Mouse (Mus musculus): ENCODE measurements around the gene Pfkfb4. TPM values are rescaled to one million over a fixed set of nuclear protein-coding genes. Genes with fewer than 3 reads are reported as not detected.
A peak's percentile ranks its signal among the peaks of the same experiment; 100 is the strongest.

The Pfkfb4 gene
- polyA plus RNA-seq, 1 experiment from 2014 or later, result 12.2 TPM

GRCm38 (mm10) chr9:109000726-109001125, 9.1 kb downstream of the Pfkfb4 start:
- Histone ChIP-seq H3K27me3 (replicated peaks; ENCODE audit: low read depth, poor library complexity, severe bottlenecking) (no peaks in the 10 kb centered on the region), H3K36me3 (replicated peaks) (no peaks in the 10 kb centered on the region), H3K9me3 (no peaks in the 10 kb centered on the region), H3K4me3 (no peak overlapping the region), H3K27ac (replicated peaks) (no peak overlapping the region), H3K4me1 (peaks cover 9% of the 10 kb centered on the region)
- 9% methylated on average over 3 of the region's 3 CpGs for WGBS
- peak; percentile 78 for DNase-seq (ENCODE audit: low spot score)

DNA sequence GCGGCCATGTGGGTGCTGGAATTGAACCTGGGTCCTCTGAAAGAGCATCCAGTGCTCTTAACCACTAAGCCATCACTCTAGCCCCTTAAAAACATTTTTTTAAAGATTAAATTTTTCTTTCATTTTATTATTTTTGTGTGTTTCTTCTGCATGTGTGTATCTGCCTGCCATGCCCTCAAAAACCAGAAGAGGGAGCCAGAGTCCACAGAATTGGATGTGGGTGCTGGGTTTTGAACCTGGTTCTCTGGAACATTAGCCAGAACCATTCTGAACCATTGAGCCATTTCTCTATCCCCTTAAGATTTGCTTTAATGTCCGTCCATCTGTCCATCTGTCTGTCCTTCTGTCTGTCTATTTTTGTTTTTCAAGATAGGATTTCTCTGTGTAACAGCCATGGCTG, 11.6 kb downstream of the Pfkfb4 start:
- WGBS, result 38% methylated on average over 2 of the region's 2 CpGs
- no peaks in the 10 kb centered on the region for H3K27me3 ChIP-seq (replicated peaks; ENCODE audit: low read depth, poor library complexity, severe bottlenecking)
- DNase-seq (ENCODE audit: low spot score), result peak; percentile 67
- no peak overlapping the region for H3K4me3 ChIP-seq
- H3K36me3 ChIP-seq (replicated peaks), result no peaks in the 10 kb centered on the region
- H3K4me1 ChIP-seq, result peaks cover 10% of the 10 kb centered on the region
- H3K9me3 ChIP-seq, result no peaks in the 10 kb centered on the region
- no peak overlapping the region for H3K27ac ChIP-seq (replicated peaks)

DNA sequence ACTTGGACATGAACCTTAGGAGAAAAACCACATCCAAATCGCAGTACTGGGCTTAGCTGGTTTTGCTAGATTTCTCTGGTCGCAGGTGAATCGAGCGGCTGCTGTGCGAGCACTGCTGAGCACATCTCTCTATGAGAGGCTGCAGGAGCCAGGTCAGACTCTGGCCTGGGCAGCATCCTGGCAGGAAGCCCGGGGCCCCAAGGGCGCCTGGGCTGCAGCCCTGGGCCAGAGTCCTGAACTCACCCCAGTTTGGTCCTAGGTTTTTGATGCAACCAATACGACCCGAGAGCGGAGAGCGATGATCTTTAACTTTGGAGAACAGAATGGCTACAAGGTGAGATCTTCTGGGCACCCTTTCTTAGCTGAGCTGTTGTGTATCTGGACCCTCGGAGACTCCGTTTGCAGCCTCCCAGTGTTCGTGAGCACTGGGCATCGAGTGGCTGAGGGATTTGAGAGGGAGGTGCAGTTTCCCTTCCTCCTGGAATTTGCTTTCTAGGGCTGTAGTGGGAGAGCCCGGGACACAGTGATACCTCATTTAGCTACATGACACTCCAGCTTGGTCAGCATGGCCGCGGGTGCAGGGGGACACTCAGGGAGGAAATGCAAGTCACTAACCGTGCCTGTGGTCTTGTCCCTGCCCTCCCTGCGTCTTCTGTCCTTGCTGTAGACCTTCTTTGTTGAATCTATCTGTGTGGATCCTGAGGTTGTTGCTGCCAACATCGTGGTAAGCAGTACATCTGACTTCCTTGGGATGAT, 15.6 kb downstream of the Pfkfb4 start:
- DNase-seq (ENCODE audit: low spot score), result no peak
- H3K27ac ChIP-seq (replicated peaks), result 0 out of 2 replicates have a peak overlapping the region, but pooled peaks have one; percentile 10
- H3K27me3 ChIP-seq (replicated peaks; ENCODE audit: low read depth, poor library complexity, severe bottlenecking), result no peaks in the 10 kb centered on the region
- 81% methylated on average over 21 of the region's 21 CpGs for WGBS
- no peaks in the 10 kb centered on the region for H3K9me3 ChIP-seq
- H3K4me3 ChIP-seq, result no peak overlapping the region
- peaks cover 22% of the 10 kb centered on the region for H3K4me1 ChIP-seq
- H3K36me3 ChIP-seq (replicated peaks), result no peaks in the 10 kb centered on the region

DNA sequence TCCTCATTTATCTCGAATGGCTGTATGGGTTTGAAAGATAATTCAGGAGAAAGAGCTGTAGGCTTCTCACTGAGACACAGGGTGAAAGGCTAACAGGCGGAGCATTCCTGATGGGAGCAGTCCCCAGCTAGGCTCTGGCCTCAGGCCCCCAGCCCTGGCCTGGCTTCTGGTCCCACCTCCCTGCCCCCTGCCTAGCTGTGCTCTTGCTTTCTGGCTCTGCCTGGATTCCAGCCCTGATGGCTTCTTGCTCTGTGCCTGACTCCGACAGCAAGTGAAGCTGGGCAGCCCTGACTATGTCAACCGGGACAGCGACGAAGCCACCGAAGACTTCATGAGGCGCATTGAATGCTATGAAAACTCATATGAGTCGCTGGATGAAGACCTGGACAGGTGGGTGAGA, 16.5 kb downstream of the Pfkfb4 start:
- Histone ChIP-seq H3K36me3 (replicated peaks) (no peaks in the 10 kb centered on the region), H3K4me1 (peaks cover 22% of the 10 kb centered on the region), H3K27me3 (replicated peaks; ENCODE audit: low read depth, poor library complexity, severe bottlenecking) (no peaks in the 10 kb centered on the region), H3K27ac (replicated peaks) (no peak overlapping the region; the same call in 1 of the 2 replicates), H3K9me3 (no peaks in the 10 kb centered on the region), H3K4me3 (no peak overlapping the region)
- no peak for DNase-seq (ENCODE audit: low spot score)
- WGBS, result 78% methylated on average over 9 of the region's 9 CpGs

DNA sequence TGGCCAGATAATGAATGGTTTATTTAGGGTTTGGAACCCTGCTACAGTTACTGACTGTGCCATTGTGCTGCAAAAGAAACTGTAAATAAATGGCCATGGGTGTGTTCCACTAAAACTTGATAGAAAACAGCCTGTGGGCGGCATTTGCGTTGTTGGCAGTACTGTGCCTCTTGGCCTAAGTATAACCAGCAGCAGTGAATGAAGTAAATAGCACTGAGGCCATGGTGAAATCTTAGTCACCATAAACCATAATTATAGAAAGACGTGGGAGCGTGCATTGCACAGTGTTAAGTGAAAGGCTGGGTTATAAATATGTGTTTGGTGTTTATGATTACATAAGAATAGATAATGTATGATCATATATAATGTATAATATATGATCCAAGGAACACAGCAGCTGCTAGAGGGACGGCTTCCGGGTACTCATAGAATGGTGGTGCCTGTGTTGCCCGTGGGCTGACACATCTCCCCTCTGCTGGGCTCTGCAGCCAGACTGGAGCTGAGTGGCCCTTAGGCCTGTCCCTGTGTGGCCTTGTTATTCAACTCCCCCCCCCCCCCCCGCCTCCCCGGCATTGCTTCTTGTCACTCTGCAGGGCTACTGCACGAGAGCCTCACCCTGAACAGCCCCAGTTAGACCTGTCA, 17.5 kb downstream of the Pfkfb4 start:
- H3K9me3 ChIP-seq, result no peaks in the 10 kb centered on the region
- no peaks in the 10 kb centered on the region for H3K27me3 ChIP-seq (replicated peaks; ENCODE audit: low read depth, poor library complexity, severe bottlenecking)
- H3K27ac ChIP-seq (replicated peaks), result no peak overlapping the region
- H3K4me3 ChIP-seq, result no peak overlapping the region
- 71% methylated on average over 10 of the region's 10 CpGs for WGBS
- DNase-seq (ENCODE audit: low spot score), result no peak
- peaks cover 22% of the 10 kb centered on the region for H3K4me1 ChIP-seq
- H3K36me3 ChIP-seq (replicated peaks), result no peaks in the 10 kb centered on the region

DNA sequence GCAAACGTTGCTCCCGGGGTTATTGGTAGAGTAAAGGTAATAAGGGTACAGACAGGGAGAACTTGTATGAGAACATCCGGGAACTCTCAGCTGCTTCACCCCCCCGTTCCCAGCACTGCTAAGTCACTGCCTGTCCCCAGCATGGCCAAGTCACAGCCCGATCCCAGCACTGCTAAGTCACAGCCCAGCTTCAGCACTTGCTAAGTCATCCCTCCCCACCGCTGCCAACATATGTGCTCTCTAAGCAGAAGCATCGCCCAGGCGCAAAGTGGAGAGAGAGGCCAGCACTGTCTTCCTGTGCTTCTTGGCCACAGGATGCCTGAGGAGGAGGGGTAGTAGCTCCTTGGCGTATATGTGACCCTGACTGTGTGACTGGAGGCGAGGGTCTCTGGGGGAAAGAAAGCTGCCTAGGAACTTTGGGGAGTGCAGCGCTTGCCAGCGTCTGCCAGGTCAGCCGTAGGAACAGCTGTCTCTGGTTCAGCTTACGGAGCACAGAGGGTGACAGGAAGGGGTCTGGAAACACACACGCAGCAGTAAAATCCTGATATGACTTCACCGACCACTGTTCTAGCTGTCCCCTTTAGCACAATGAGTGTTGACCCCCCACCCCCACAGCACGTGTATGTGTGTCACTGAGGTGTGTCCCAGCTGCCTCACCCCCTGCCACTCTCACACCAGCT, 18.2 kb downstream of the Pfkfb4 start:
- Histone ChIP-seq H3K36me3 (replicated peaks) (no peaks in the 10 kb centered on the region), H3K9me3 (no peaks in the 10 kb centered on the region), H3K4me3 (no peak overlapping the region), H3K27ac (replicated peaks) (no peak overlapping the region), H3K4me1 (peaks cover 22% of the 10 kb centered on the region), H3K27me3 (replicated peaks; ENCODE audit: low read depth, poor library complexity, severe bottlenecking) (no peaks in the 10 kb centered on the region)
- peak; percentile 21 for DNase-seq (ENCODE audit: low spot score)
- 52% methylated on average over 17 of the region's 17 CpGs for WGBS

DNA sequence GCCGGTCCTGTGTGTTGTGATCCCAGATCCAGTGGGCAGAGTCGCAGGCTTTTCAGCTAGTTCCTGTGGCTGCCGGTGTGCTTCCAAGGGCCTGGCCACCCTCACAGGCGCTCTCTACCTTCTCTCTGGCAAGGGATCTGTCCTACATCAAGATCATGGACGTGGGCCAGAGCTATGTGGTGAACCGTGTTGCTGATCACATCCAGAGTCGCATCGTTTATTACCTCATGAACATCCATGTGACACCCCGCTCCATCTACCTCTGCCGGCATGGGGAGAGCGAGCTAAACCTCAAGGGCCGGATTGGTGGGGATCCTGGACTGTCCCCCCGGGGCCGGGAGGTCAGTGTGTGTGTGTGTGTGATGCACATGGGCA, 18.7 kb downstream of the Pfkfb4 start:
- Histone ChIP-seq H3K4me3 (no peak overlapping the region), H3K36me3 (replicated peaks) (no peaks in the 10 kb centered on the region), H3K4me1 (peaks cover 22% of the 10 kb centered on the region), H3K27me3 (replicated peaks; ENCODE audit: low read depth, poor library complexity, severe bottlenecking) (no peaks in the 10 kb centered on the region), H3K9me3 (no peaks in the 10 kb centered on the region), H3K27ac (replicated peaks) (no peak overlapping the region)
- WGBS, result 85% methylated on average over 14 of the region's 14 CpGs
- DNase-seq (ENCODE audit: low spot score), result no peak

DNA sequence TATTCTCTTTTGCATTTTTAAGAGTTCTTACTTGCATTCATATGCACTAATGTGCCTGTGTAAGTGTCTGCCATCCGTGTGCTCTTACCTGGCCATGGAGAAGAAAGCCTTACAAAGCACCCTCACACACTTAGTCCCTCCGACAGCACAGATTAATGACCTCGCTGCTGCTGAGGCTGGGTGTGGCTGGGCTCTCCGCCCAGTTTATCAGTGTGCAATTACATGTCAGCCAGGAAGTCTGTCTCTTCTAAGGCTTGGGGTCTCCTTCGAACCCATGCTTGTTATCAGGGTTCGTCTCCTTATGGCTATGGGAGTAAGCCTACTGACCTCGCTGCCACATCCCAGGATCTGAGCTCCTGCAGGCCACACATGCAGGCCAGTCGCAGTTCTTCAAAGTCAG, 23.8 kb downstream of the Pfkfb4 start:
- H3K9me3 ChIP-seq, result no peaks in the 10 kb centered on the region
- no peak overlapping the region for H3K4me3 ChIP-seq
- H3K27me3 ChIP-seq (replicated peaks; ENCODE audit: low read depth, poor library complexity, severe bottlenecking), result no peaks in the 10 kb centered on the region
- no peaks in the 10 kb centered on the region; the same call in 1 of the 2 replicates for H3K4me1 ChIP-seq
- H3K36me3 ChIP-seq (replicated peaks), result no peaks in the 10 kb centered on the region
- no peak for DNase-seq (ENCODE audit: low spot score)
- H3K27ac ChIP-seq (replicated peaks), result no peak overlapping the region
- 79% methylated on average over 8 of the region's 8 CpGs for WGBS

- H3K4me3 ChIP-seq, result no peak overlapping the region
Observed at GRCm38 (mm10) chr9:109016973-109017604, 25.5 kb downstream of the Pfkfb4 start.

GRCm38 (mm10) chr9:109021428-109021827, 29.9 kb downstream of the Pfkfb4 start:
- no peaks in the 10 kb centered on the region for H3K9me3 ChIP-seq
- H3K27ac ChIP-seq (replicated peaks), result no peak overlapping the region
- no peak for DNase-seq (ENCODE audit: low spot score)
- no peak overlapping the region for H3K4me3 ChIP-seq
- no peaks in the 10 kb centered on the region for H3K4me1 ChIP-seq
- 0 out of 2 replicates have a peak, but pooled peaks cover 3% of the 10 kb centered on the region for H3K36me3 ChIP-seq (replicated peaks)
- H3K27me3 ChIP-seq (replicated peaks; ENCODE audit: low read depth, poor library complexity, severe bottlenecking), result no peaks in the 10 kb centered on the region
- 89% methylated on average over 4 of the region's 4 CpGs for WGBS

More at GRCm38 (mm10) chr9:109016973-109017604, 25.5 kb downstream of the Pfkfb4 start:
- Histone ChIP-seq H3K27me3 (replicated peaks; ENCODE audit: low read depth, poor library complexity, severe bottlenecking) (no peaks in the 10 kb centered on the region), H3K36me3 (replicated peaks) (no peaks in the 10 kb centered on the region), H3K9me3 (no peaks in the 10 kb centered on the region), H3K4me1 (no peaks in the 10 kb centered on the region; the same call in 1 of the 2 replicates), H3K27ac (replicated peaks) (no peak overlapping the region)
- no peak for DNase-seq (ENCODE audit: low spot score)
- 71% methylated on average over 11 of the region's 11 CpGs for WGBS

DNA sequence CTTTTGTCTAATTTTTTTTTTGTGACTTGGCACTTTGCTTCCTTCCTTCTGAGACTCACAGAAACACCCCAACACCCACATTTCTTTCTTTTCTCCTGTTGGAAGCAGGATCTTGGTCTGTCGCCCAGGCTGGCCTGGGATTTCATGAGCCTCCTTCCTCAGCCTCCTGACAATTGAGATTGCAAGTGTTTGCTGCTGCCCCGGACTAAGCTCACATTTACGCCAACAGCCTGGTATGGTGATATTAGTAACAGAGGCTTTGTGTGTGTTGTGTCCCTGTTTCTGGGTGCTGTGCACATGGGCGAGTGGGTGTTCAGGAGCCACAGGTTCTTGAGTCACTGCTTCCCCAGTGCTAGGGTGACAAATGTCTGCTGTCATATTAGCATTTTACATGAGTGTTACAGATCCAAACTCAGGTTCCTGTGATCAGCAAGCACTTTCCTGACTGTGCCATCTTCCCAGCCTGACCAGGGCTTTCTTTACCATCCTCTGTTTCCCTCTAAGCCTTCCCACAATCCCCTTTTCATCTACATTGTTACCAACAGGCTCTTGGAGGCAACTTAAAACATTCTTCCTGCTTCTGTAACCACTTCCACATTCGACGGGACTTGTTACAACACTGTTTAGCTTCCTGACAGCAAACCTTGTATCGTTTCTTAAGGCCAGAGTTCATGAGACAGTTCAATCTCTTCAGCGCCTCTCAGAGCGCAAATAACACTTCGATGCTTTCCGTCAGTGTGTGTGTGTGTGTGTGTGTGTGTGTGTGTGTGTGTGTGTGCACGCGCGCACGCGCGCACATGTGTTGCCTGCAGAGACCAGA, 31.5 kb downstream of the Pfkfb4 start:
- 90% methylated on average over 17 of the region's 17 CpGs for WGBS
- Histone ChIP-seq H3K27me3 (replicated peaks; ENCODE audit: low read depth, poor library complexity, severe bottlenecking) (no peaks in the 10 kb centered on the region), H3K4me1 (no peaks in the 10 kb centered on the region)

DNA sequence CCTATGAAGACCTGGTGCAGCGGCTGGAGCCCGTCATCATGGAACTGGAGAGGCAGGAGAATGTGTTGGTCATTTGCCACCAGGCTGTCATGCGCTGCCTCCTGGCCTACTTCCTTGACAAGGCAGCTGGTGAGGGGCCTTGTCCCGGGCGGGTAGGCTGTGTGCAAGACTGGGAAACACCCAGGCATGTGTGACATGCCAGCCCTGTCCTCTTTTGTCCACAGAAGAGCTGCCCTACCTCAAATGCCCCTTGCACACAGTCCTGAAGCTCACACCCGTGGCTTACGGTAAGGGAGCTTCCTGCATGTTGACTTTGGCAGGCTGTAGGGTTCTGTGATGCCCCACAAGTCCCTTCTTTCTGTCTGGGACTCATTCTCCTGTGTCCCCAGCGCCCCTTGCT, 35.9 kb downstream of the Pfkfb4 start:
- no peaks in the 10 kb centered on the region for H3K9me3 ChIP-seq
- no peak overlapping the region for H3K27ac ChIP-seq (replicated peaks)
- no peak for DNase-seq (ENCODE audit: low spot score)
- WGBS, result 85% methylated on average over 8 of the region's 8 CpGs
- H3K4me3 ChIP-seq, result no peak overlapping the region
- H3K4me1 ChIP-seq, result no peaks in the 10 kb centered on the region
- peaks cover 3% of the 10 kb centered on the region; the same call in 1 of the 2 replicates for H3K36me3 ChIP-seq (replicated peaks)
- no peaks in the 10 kb centered on the region for H3K27me3 ChIP-seq (replicated peaks; ENCODE audit: low read depth, poor library complexity, severe bottlenecking)

More for the DNA sequence above, 31.5 kb downstream of the Pfkfb4 start:
- no peak overlapping the region for H3K4me3 ChIP-seq
- no peak for DNase-seq (ENCODE audit: low spot score)
- no peak overlapping the region for H3K27ac ChIP-seq (replicated peaks)
- 0 out of 2 replicates have a peak, but pooled peaks cover 3% of the 10 kb centered on the region for H3K36me3 ChIP-seq (replicated peaks)
- H3K9me3 ChIP-seq, result no peaks in the 10 kb centered on the region

Data from embryonic facial prominence, embryonic 10.5 days (tissue).